22 mouse cellular contexts compared by ENCODE assay signal in the genomic region with DNA sequence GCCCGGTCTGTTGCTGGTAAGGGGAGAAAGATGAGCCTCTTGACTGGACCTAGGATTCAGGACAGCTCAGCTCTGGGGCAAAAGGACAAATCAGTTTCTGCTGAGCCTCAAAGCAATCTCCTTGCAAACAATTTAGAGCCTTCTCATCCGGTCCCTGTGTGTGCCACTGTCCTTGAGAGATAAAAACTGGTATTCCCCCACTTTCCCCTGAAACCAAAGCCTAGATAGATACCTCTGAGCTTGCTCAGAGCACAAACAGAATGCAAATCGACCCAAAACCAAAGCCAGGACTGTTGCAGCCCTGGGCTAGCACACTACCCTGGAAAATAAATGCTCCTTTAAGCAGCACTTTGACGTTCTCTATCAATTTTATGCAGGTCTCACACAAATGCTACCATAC. TPM values are rescaled to one million over a fixed set of nuclear protein-coding genes. Genes with fewer than 3 reads are reported as not detected.
A peak's percentile ranks its signal among the peaks of the same experiment; 100 is the strongest.
DNase-seq lines count a peak whose midpoint lies in the region; ATAC-seq and TF ChIP-seq lines count a peak whose summit lies in the region.
"Had no signal": no experiment of that assay in that cellular context is flagged by ENCODE, and none has a peak within 500 bp of the region (broad histone marks: within the 10 kb centered on the region; RNA-seq: fewer than 3 reads in every experiment).

No protein-coding gene starts in this region.

- no peak overlapping the region for H3K4me2 ChIP-seq in heart, embryonic 12.5 days
- H3K4me2 ChIP-seq in liver, embryonic 16.5 days (ENCODE audit: low read depth, low read length) = no peak overlapping the region
- no peak overlapping the region for H3K4me2 ChIP-seq in liver, embryonic 11.5 days
- H3K4me2 ChIP-seq: heart, embryonic 15.5 days; liver, embryonic 15.5 days had no signal

- no peak for TF ChIP-seq CTCF in thymus, adult 2 months (IDR thresholded peaks at IDR 0.05; ENCODE audit: borderline replicate concordance, control insufficient read depth, extremely low read depth, insufficient read depth, low read length, poor library complexity)

- no peaks in the 10 kb centered on the region for H3K9me3 ChIP-seq in heart, embryonic 12.5 days (replicated peaks)
- no peaks in the 10 kb centered on the region for H3K9me3 ChIP-seq in liver, embryonic 16.5 days (replicated peaks; ENCODE audit: control insufficient read depth, low read length)
- H3K9me3 ChIP-seq in liver, embryonic 11.5 days (ENCODE audit: control insufficient read depth, low read length) = no peaks in the 10 kb centered on the region
- H3K9me3 ChIP-seq: forebrain, embryonic 15.5 days; heart, embryonic 15.5 days; hindbrain, embryonic 10.5 days; limb, embryonic 10.5 days; liver, embryonic 15.5 days; midbrain, embryonic 15.5 days had no signal

- no peaks in the 10 kb centered on the region for H3K36me3 ChIP-seq in heart, embryonic 12.5 days
- peaks cover 2% of the 10 kb centered on the region; the same call in 1 of the 2 replicates for H3K36me3 ChIP-seq in liver, embryonic 16.5 days (ENCODE audit: control insufficient read depth, insufficient read depth)
- peaks cover 4% of the 10 kb centered on the region for H3K36me3 ChIP-seq in liver, embryonic 11.5 days (ENCODE audit: control insufficient read depth, insufficient read depth, low read length)
- H3K36me3 ChIP-seq in thymus, adult 2 months (ENCODE audit: control insufficient read depth, insufficient read depth, low read length) = no peaks in the 10 kb centered on the region
- H3K36me3 ChIP-seq: forebrain, embryonic 15.5 days; heart, embryonic 15.5 days; liver, embryonic 15.5 days; midbrain, embryonic 15.5 days had no signal

- peak overlapping the region; percentile 13; the same call in 1 of the 2 replicates for H3K9ac ChIP-seq in heart, embryonic 12.5 days
- H3K9ac ChIP-seq in liver, embryonic 16.5 days (ENCODE audit: low read depth, low read length) = 0 out of 2 replicates have a peak overlapping the region, but pooled peaks have one; percentile 9
- H3K9ac ChIP-seq in liver, embryonic 11.5 days (ENCODE audit: low read depth, low read length) = no peak overlapping the region
- H3K9ac ChIP-seq: forebrain, embryonic 15.5 days; heart, embryonic 15.5 days; liver, embryonic 15.5 days; midbrain, embryonic 15.5 days had no signal

- peaks cover 42% of the 10 kb centered on the region for H3K4me1 ChIP-seq in heart, embryonic 12.5 days (replicated peaks)
- H3K4me1 ChIP-seq in liver, embryonic 16.5 days (ENCODE audit: control insufficient read depth, low read depth, low read length) = peaks cover 32% of the 10 kb centered on the region
- peaks cover 36% of the 10 kb centered on the region for H3K4me1 ChIP-seq in liver, embryonic 11.5 days (replicated peaks; ENCODE audit: control insufficient read depth, insufficient read depth, low read length)
- peaks cover 11% of the 10 kb centered on the region for H3K4me1 ChIP-seq in thymus, adult 2 months (replicated peaks; ENCODE audit: control insufficient read depth, insufficient read depth, low read length)

- no peak for ATAC-seq in heart, embryonic 12.5 days (ENCODE audit: insufficient number of reproducible peaks, low FRiP score)
- ATAC-seq in liver, embryonic 16.5 days (ENCODE audit: low read depth) = no peak
- no peak for ATAC-seq in liver, embryonic 11.5 days (replicated peaks; ENCODE audit: low FRiP score)
- ATAC-seq: forebrain, embryonic 15.5 days; hindbrain, postnatal 0 days; intestine, postnatal 0 days; midbrain, embryonic 15.5 days had no signal

- no peak overlapping the region for H3K4me3 ChIP-seq in heart, embryonic 12.5 days
- no peak overlapping the region for H3K4me3 ChIP-seq in liver, embryonic 16.5 days (ENCODE audit: low read depth, low read length)
- H3K4me3 ChIP-seq in liver, embryonic 11.5 days (ENCODE audit: low read depth, low read length) = no peak overlapping the region
- no peak overlapping the region for H3K4me3 ChIP-seq in thymus, adult 2 months (ENCODE audit: control insufficient read depth, insufficient read depth, low read length)
- H3K4me3 ChIP-seq: forebrain, embryonic 15.5 days; heart, embryonic 15.5 days; hindbrain, embryonic 10.5 days; left cerebral cortex, adult 2 months; limb, embryonic 10.5 days; liver, embryonic 15.5 days; midbrain, embryonic 15.5 days; myocyte had no signal

- DNase-seq in adrenal gland, adult 8-10 months = peak; percentile 28
- DNase-seq in adrenal gland, postnatal 4 days (ENCODE audit: low spot score in 2 of 2) = no peak
- no peak for DNase-seq in heart, postnatal 4 days
- no peak for DNase-seq in liver, embryonic 11.5 days (ENCODE audit: low spot score)
- peak; percentile 9 for DNase-seq in yolk sac, embryonic 10.5 days (ENCODE audit: low spot score)
- no peak for DNase-seq in thymus, adult 2 months
- DNase-seq: cerebellum, adult 8-10 months; kidney, postnatal 14 days; lung, postnatal 10 days; thymus, postnatal 36 days had no signal

- no peak overlapping the region for H3K27ac ChIP-seq in heart, embryonic 12.5 days (ENCODE audit: poor library complexity, severe bottlenecking)
- no peak overlapping the region for H3K27ac ChIP-seq in liver, embryonic 16.5 days (ENCODE audit: low read length)
- H3K27ac ChIP-seq in liver, embryonic 11.5 days (ENCODE audit: low read depth, low read length) = no peak overlapping the region
- no peak overlapping the region for H3K27ac ChIP-seq in thymus, adult 2 months (ENCODE audit: control insufficient read depth, insufficient read depth, low read length)
- H3K27ac ChIP-seq: forebrain, embryonic 15.5 days; hindbrain, embryonic 10.5 days; hindbrain, postnatal 0 days; left cerebral cortex, adult 2 months; limb, embryonic 10.5 days; liver, embryonic 15.5 days; midbrain, embryonic 15.5 days had no signal

- H3K27me3 ChIP-seq in heart, embryonic 12.5 days (replicated peaks) = no peaks in the 10 kb centered on the region
- H3K27me3 ChIP-seq in liver, embryonic 16.5 days (ENCODE audit: control insufficient read depth, insufficient read depth, low read depth, low read length) = no peaks in the 10 kb centered on the region
- no peaks in the 10 kb centered on the region for H3K27me3 ChIP-seq in liver, embryonic 11.5 days (replicated peaks; ENCODE audit: control insufficient read depth, insufficient read depth, low read length)
- H3K27me3 ChIP-seq in thymus, adult 2 months (ENCODE audit: control insufficient read depth, insufficient read depth, low read length) = no peaks in the 10 kb centered on the region
- H3K27me3 ChIP-seq: forebrain, embryonic 15.5 days; heart, embryonic 15.5 days; liver, embryonic 15.5 days; midbrain, embryonic 15.5 days had no signal

- WGBS in heart, embryonic 12.5 days = 71% methylated on average over 4 of the region's 4 CpGs
- 58% methylated on average over 4 of the region's 4 CpGs for WGBS in liver, embryonic 16.5 days (ENCODE audit: insufficient replicate concordance)
- 64% methylated on average over 4 of the region's 4 CpGs for WGBS in liver, embryonic 11.5 days
- 89% methylated on average over 4 of the region's 4 CpGs for WGBS in thymus, adult 2 months

- TF ChIP-seq POLR2A in thymus, adult 2 months (IDR thresholded peaks at IDR 0.05; ENCODE audit: control insufficient read depth, extremely low read depth, insufficient read depth, low read length, poor library complexity) = no peak

RNA-seq across cellular contexts. Expression of gene Camsap1, which starts 4.1 kb away (rescaled TPM):
- total RNA-seq in adrenal gland, adult 8-10 months (2022) = 10 to 100 TPM; 36.7 to 45.2 (median 39.8) TPM
- 10 to 100 TPM; 41.3 to 44.8 TPM for total RNA-seq in adrenal gland, postnatal 4 days (2021)
- 17.9 and 22.1 TPM in 2 replicates for polyA plus RNA-seq in heart, embryonic 12.5 days (2016; fragmentation: Nextera tagmentation; extraction: Ambion mirVana)
- total RNA-seq in heart, postnatal 4 days (2021) = 10 to 100 TPM; 30.1 to 33.3 TPM
- 1.8 and 2.3 TPM in 2 replicates for polyA plus RNA-seq in liver, embryonic 16.5 days (2015; fragmentation: Nextera tagmentation; extraction: Ambion mirVana)
- polyA plus RNA-seq in liver, embryonic 11.5 days (2014; fragmentation: Nextera tagmentation; extraction: Ambion mirVana) = 14.2 and 14.5 TPM in 2 replicates
- 20.7 and 21.7 TPM in 2 replicates for polyA plus RNA-seq in thymus, adult 2 months (2012; rRNA removed)

RNA-seq across cellular contexts. Expression of gene Ubac1, which starts 42.5 kb away (rescaled TPM):
- total RNA-seq in adrenal gland, adult 8-10 months (2022) = 10 to 100 TPM; 24.8 to 39.8 (median 29.9) TPM
- 10 to 100 TPM; 51.2 to 54.4 TPM for total RNA-seq in adrenal gland, postnatal 4 days (2021)
- 107 and 111 TPM in 2 replicates for polyA plus RNA-seq in heart, embryonic 12.5 days (2016; fragmentation: Nextera tagmentation; extraction: Ambion mirVana)
- total RNA-seq in heart, postnatal 4 days (2021) = 10 to 100 TPM; 60.3 to 62.4 TPM
- polyA plus RNA-seq in liver, embryonic 16.5 days (2015; fragmentation: Nextera tagmentation; extraction: Ambion mirVana) = 392 and 410 TPM in 2 replicates
- polyA plus RNA-seq in liver, embryonic 11.5 days (2014; fragmentation: Nextera tagmentation; extraction: Ambion mirVana) = 290 and 303 TPM in 2 replicates
- polyA plus RNA-seq in thymus, adult 2 months (2012; rRNA removed) = 61.9 and 66.3 TPM in 2 replicates

Comparison
In these comparisons a context has a peak if more than half of its experiments do, and no peak if none do; other contexts are left out.
1. DNase-seq: peak in adrenal gland, adult 8-10 months (single experiment) and yolk sac, embryonic 10.5 days (single experiment); none in adrenal gland, postnatal 4 days (0 of 2), heart, postnatal 4 days (single experiment), liver, embryonic 11.5 days (single experiment) and thymus, adult 2 months (single experiment).